Mouse (Mus musculus): ENCODE data around the gene Cd5l. TPM values are rescaled to one million over a fixed set of nuclear protein-coding genes. Genes with fewer than 3 reads are reported as not detected.
A peak's percentile ranks its signal among the peaks of the same experiment; 100 is the strongest.

Gene Cd5l
- polyA plus RNA-seq, 1 experiment: 5.1 TPM

GRCm38 (mm10) chr3:87399906-87400305, 42.2 kb downstream of the Cd5l start:
- no peak for TF ChIP-seq GATA1 (IDR thresholded peaks at IDR 0.05; ENCODE audit: borderline replicate concordance, low read length)
- no peak for TF ChIP-seq FLI1 (IDR thresholded peaks at IDR 0.05; ENCODE audit: low read length)
- H3K4me3 ChIP-seq (replicated peaks): no peak overlapping the region
- peaks cover 4% of the 10 kb centered on the region for H3K27me3 ChIP-seq (replicated peaks)
- H3K4me1 ChIP-seq: peaks cover 4% of the 10 kb centered on the region; the same call in 1 of the 2 replicates
- H3K36me3 ChIP-seq (replicated peaks; ENCODE audit: low read length): no peaks in the 10 kb centered on the region
- H3K9me3 ChIP-seq: no peaks in the 10 kb centered on the region

GRCm38 (mm10) chr3:87401321-87401720, 43.6 kb downstream of the Cd5l start:
- Histone ChIP-seq H3K27me3 (replicated peaks) (peaks cover 4% of the 10 kb centered on the region), H3K9me3 (no peaks in the 10 kb centered on the region), H3K4me3 (replicated peaks) (peak overlapping the region; percentile 78), H3K36me3 (replicated peaks; ENCODE audit: low read length) (no peaks in the 10 kb centered on the region), H3K4me1 (peaks cover 4% of the 10 kb centered on the region; the same call in 1 of the 2 replicates)
- TF ChIP-seq FLI1 (IDR thresholded peaks at IDR 0.05; ENCODE audit: low read length): no peak
- no peak for TF ChIP-seq GATA1 (IDR thresholded peaks at IDR 0.05; ENCODE audit: borderline replicate concordance, low read length)

- H3K4me3 ChIP-seq (replicated peaks): peak overlapping the region; percentile 33
- no peaks in the 10 kb centered on the region for H3K9me3 ChIP-seq
- TF ChIP-seq GATA1 (IDR thresholded peaks at IDR 0.05; ENCODE audit: borderline replicate concordance, low read length): no peak
- TF ChIP-seq FLI1 (IDR thresholded peaks at IDR 0.05; ENCODE audit: low read length): no peak
- H3K4me1 ChIP-seq: peaks cover 3% of the 10 kb centered on the region; the same call in 1 of the 2 replicates
- peaks cover 3% of the 10 kb centered on the region for H3K27me3 ChIP-seq (replicated peaks)
- H3K36me3 ChIP-seq (replicated peaks; ENCODE audit: low read length): no peaks in the 10 kb centered on the region
Measured at GRCm38 (mm10) chr3:87408171-87408570, 50.5 kb downstream of the Cd5l start.

- Histone ChIP-seq H3K9me3 (no peaks in the 10 kb centered on the region), H3K36me3 (replicated peaks; ENCODE audit: low read length) (no peaks in the 10 kb centered on the region), H3K4me3 (replicated peaks) (no peak overlapping the region), H3K27me3 (replicated peaks) (peaks cover 3% of the 10 kb centered on the region), H3K4me1 (peaks cover 3% of the 10 kb centered on the region; the same call in 1 of the 2 replicates)
- TF ChIP-seq GATA1 (IDR thresholded peaks at IDR 0.05; ENCODE audit: borderline replicate concordance, low read length): no peak
- no peak for TF ChIP-seq FLI1 (IDR thresholded peaks at IDR 0.05; ENCODE audit: low read length)
Measured at GRCm38 (mm10) chr3:87409196-87409935, 51.7 kb downstream of the Cd5l start.

GRCm38 (mm10) chr3:87410605-87411004, 52.9 kb downstream of the Cd5l start:
- H3K9me3 ChIP-seq: no peaks in the 10 kb centered on the region
- no peak for TF ChIP-seq GATA1 (IDR thresholded peaks at IDR 0.05; ENCODE audit: borderline replicate concordance, low read length)
- no peak for TF ChIP-seq FLI1 (IDR thresholded peaks at IDR 0.05; ENCODE audit: low read length)

GRCm38 (mm10) chr3:87411150-87411549, 53.5 kb downstream of the Cd5l start:
- Histone ChIP-seq H3K36me3 (replicated peaks; ENCODE audit: low read length) (no peaks in the 10 kb centered on the region), H3K27me3 (replicated peaks) (peaks cover 3% of the 10 kb centered on the region), H3K4me1 (peaks cover 3% of the 10 kb centered on the region; the same call in 1 of the 2 replicates), H3K4me3 (replicated peaks) (no peak overlapping the region), H3K9me3 (no peaks in the 10 kb centered on the region)
- TF ChIP-seq GATA1 (IDR thresholded peaks at IDR 0.05; ENCODE audit: borderline replicate concordance, low read length) (no peak), FLI1 (IDR thresholded peaks at IDR 0.05; ENCODE audit: low read length) (no peak)

More at GRCm38 (mm10) chr3:87410605-87411004, 52.9 kb downstream of the Cd5l start:
- Histone ChIP-seq H3K36me3 (replicated peaks; ENCODE audit: low read length) (no peaks in the 10 kb centered on the region), H3K4me3 (replicated peaks) (no peak overlapping the region), H3K4me1 (peaks cover 3% of the 10 kb centered on the region; the same call in 1 of the 2 replicates), H3K27me3 (replicated peaks) (peaks cover 3% of the 10 kb centered on the region)

- H3K27me3 ChIP-seq (replicated peaks): peaks cover 2% of the 10 kb centered on the region
- no peaks in the 10 kb centered on the region for H3K36me3 ChIP-seq (replicated peaks; ENCODE audit: low read length)
- no peaks in the 10 kb centered on the region; the same call in 1 of the 2 replicates for H3K4me1 ChIP-seq
- H3K4me3 ChIP-seq (replicated peaks): no peak overlapping the region
- no peaks in the 10 kb centered on the region for H3K9me3 ChIP-seq
- TF ChIP-seq FLI1 (IDR thresholded peaks at IDR 0.05; ENCODE audit: low read length): no peak
- no peak for TF ChIP-seq GATA1 (IDR thresholded peaks at IDR 0.05; ENCODE audit: borderline replicate concordance, low read length)
Measured at GRCm38 (mm10) chr3:87420645-87421044, 63.0 kb downstream of the Cd5l start.

Other genes with a start within 250 kb of the Cd5l start
- not detected in 2 replicates for gene Kirrel, start 183.1 kb upstream of the Cd5l start, polyA plus RNA-seq (2012; ENCODE audit: insufficient read depth, low replicate concordance)
- 0.57 TPM in 1 of 2 replicates, not detected in the other for gene Fcrls, start 94.1 kb upstream of the Cd5l start, polyA plus RNA-seq (2012; ENCODE audit: insufficient read depth, low replicate concordance)
- not detected in 2 replicates for gene Fcrl1, start 18.5 kb downstream of the Cd5l start, polyA plus RNA-seq (2012; ENCODE audit: insufficient read depth, low replicate concordance)
- not detected in 2 replicates for gene Fcrl5, start 77.9 kb downstream of the Cd5l start, polyA plus RNA-seq (2012; ENCODE audit: insufficient read depth, low replicate concordance)
- 4.5 and 6.6 TPM in 2 replicates for gene Etv3, start 167.5 kb downstream of the Cd5l start, polyA plus RNA-seq (2012; ENCODE audit: insufficient read depth, low replicate concordance)

Measured in megakaryocyte, embryonic 14.5 days (primary cell).